ENCODE assay signal across 8 mouse cellular contexts in genomic region chr5:131647683-131648119, GRCm38 (mm10).
DNase-seq lines count a peak whose midpoint lies in the region; ATAC-seq and TF ChIP-seq lines count a peak whose summit lies in the region.

No protein-coding gene starts in this region.

- H3K4me2 ChIP-seq in forebrain, embryonic 16.5 days (ENCODE audit: low read length), result no peak overlapping the region
- no peak overlapping the region for H3K4me2 ChIP-seq in lung, embryonic 14.5 days
- no peak overlapping the region for H3K4me2 ChIP-seq in intestine, postnatal 0 days (replicated peaks; ENCODE audit: low read depth)

- H3K9me3 ChIP-seq in forebrain, embryonic 16.5 days (ENCODE audit: control insufficient read depth, low read length), result no peaks in the 10 kb centered on the region
- H3K9me3 ChIP-seq in lung, embryonic 14.5 days (ENCODE audit: low read depth, low read length), result no peaks in the 10 kb centered on the region
- H3K9me3 ChIP-seq in intestine, postnatal 0 days (ENCODE audit: control insufficient read depth), result no peaks in the 10 kb centered on the region

- TF ChIP-seq CTCF in lung, embryonic 14.5 days (IDR thresholded peaks at IDR 0.05; ENCODE audit: low read depth), result no peak
- TF ChIP-seq CTCF in intestine, postnatal 0 days (IDR thresholded peaks at IDR 0.05; ENCODE audit: low read depth), result no peak

- no peaks in the 10 kb centered on the region for H3K36me3 ChIP-seq in forebrain, embryonic 16.5 days (ENCODE audit: control insufficient read depth, insufficient read depth)
- H3K36me3 ChIP-seq in lung, embryonic 14.5 days (ENCODE audit: insufficient read depth), result no peaks in the 10 kb centered on the region
- H3K36me3 ChIP-seq in intestine, postnatal 0 days (ENCODE audit: control insufficient read depth, insufficient read depth), result no peaks in the 10 kb centered on the region

- H3K4me1 ChIP-seq in forebrain, embryonic 16.5 days (replicated peaks; ENCODE audit: control insufficient read depth, insufficient read depth, low read length), result peaks cover 46% of the 10 kb centered on the region
- H3K4me1 ChIP-seq in lung, embryonic 14.5 days (ENCODE audit: insufficient read depth), result peaks cover 2% of the 10 kb centered on the region; the same call in 1 of the 2 replicates
- H3K4me1 ChIP-seq in intestine, postnatal 0 days (replicated peaks; ENCODE audit: control insufficient read depth, insufficient read depth, low read length), result no peaks in the 10 kb centered on the region

- ATAC-seq in forebrain, embryonic 16.5 days, result no peak
- peak; percentile 61; the same call in 1 of the 2 replicates for ATAC-seq in lung, embryonic 14.5 days (ENCODE audit: insufficient read depth)
- no peak for ATAC-seq in megakaryocyte-erythroid progenitor cell, adult 5-6 weeks (replicated peaks; ENCODE audit: low FRiP score, low TSS enrichment, poor library complexity, severe bottlenecking)
- no peak for ATAC-seq in intestine, postnatal 0 days

- H3K27me3 ChIP-seq in forebrain, embryonic 16.5 days (replicated peaks; ENCODE audit: control insufficient read depth, insufficient read depth, low read length), result no peaks in the 10 kb centered on the region
- no peaks in the 10 kb centered on the region for H3K27me3 ChIP-seq in lung, embryonic 14.5 days (ENCODE audit: insufficient read depth, low read length)
- no peaks in the 10 kb centered on the region for H3K27me3 ChIP-seq in intestine, postnatal 0 days (replicated peaks; ENCODE audit: control insufficient read depth, insufficient read depth, low read length)

- H3K9ac ChIP-seq in forebrain, embryonic 16.5 days (replicated peaks; ENCODE audit: low read depth, low read length), result no peak overlapping the region; the same call in 1 of the 2 replicates
- H3K9ac ChIP-seq in lung, embryonic 14.5 days, result no peak overlapping the region
- no peak overlapping the region for H3K9ac ChIP-seq in intestine, postnatal 0 days (ENCODE audit: low read depth, low read length)

- WGBS in forebrain, embryonic 16.5 days, result 20% methylated on average over 4 of the region's 4 CpGs
- WGBS in lung, embryonic 14.5 days, result 15% methylated on average over 4 of the region's 4 CpGs
- 40% methylated on average over 4 of the region's 4 CpGs for WGBS in intestine, postnatal 0 days

- no peak overlapping the region for H3K4me3 ChIP-seq in forebrain, embryonic 16.5 days (replicated peaks; ENCODE audit: low read length)
- no peak overlapping the region for H3K4me3 ChIP-seq in lung, embryonic 14.5 days (ENCODE audit: low read depth, low read length)
- no peak overlapping the region for H3K4me3 ChIP-seq in intestine, postnatal 0 days (ENCODE audit: low read depth, low read length)

- peak; percentile 6 to 22 for DNase-seq in urinary bladder, adult 18-20 months (ENCODE audit: low spot score in 2 of 2)
- DNase-seq in urinary bladder, postnatal 10 days (ENCODE audit: low spot score), result no peak
- peak; percentile 42 for DNase-seq in heart, postnatal 4 days
- peak; percentile 69 for DNase-seq in lung, embryonic 14.5 days
- no peak for DNase-seq in cerebellum, postnatal 36 days

- H3K27ac ChIP-seq in forebrain, embryonic 16.5 days (ENCODE audit: low read length), result peak overlapping the region; percentile 21; the same call in 1 of the 2 replicates
- 0 out of 2 replicates have a peak overlapping the region, but pooled peaks have one; percentile 18 for H3K27ac ChIP-seq in lung, embryonic 14.5 days (ENCODE audit: low read depth)
- H3K27ac ChIP-seq in intestine, postnatal 0 days (ENCODE audit: low read depth, low read length), result no peak overlapping the region

Comparison
In these comparisons a context has a peak if more than half of its experiments do, and no peak if none do; other contexts are left out.
1. DNase-seq: peak in urinary bladder, adult 18-20 months (2 of 2), heart, postnatal 4 days (single experiment) and lung, embryonic 14.5 days (single experiment); none in urinary bladder, postnatal 10 days (single experiment) and cerebellum, postnatal 36 days (0 of 2).